Mouse (Mus musculus) A20 (cell line): ENCODE measurements at regions not wholly inside any gene's neighbourhood (a gene's known extent, or its start where the extent isn't known, plus 50 kb on each side); places are given as distances from the start of the nearest gene placed in this dataset.

Source experiments
- DNase-seq: peaks from one replicate; pipeline ENCODE4 v3.0.0-alpha.2; 2011; ENCODE audit warnings: low read depth, low spot score

- DNase-seq, result peak; percentile 44
These were observed 453.7 kb upstream of the Cylc2 start for GRCm38 (mm10) chr4:50762759-50763158.

GRCm38 (mm10) chr4:50763914-50764313 lies 452.6 kb upstream of the Cylc2 start:
- no peak for DNase-seq

GRCm38 (mm10) chr4:50772456-50772855 lies 444.0 kb upstream of the Cylc2 start:
- no peak for DNase-seq
